Mouse (Mus musculus) spleen, adult 2 months (tissue): ENCODE measurements around the gene Gemin6. TPM values are rescaled to one million over a fixed set of nuclear protein-coding genes. Genes with fewer than 3 reads are reported as not detected.

Experiments used
- DNase-seq, 2 experiments: peaks; one replicate each; pipeline versions ENCODE4 v3.0.0 to v3.0.0-alpha.2; 2012 to 2021; ENCODE audit warnings: low spot score in 2 of 2, low read depth in 1 of 2
- H3K27ac ChIP-seq: fragments of 200-500 bp; 2 replicates; pipeline ENCODE4 v1.5.1; 2012; ENCODE audit warnings: low read length, inconsistent platforms; ENCODE audit not compliant: insufficient read depth
- H3K27me3 ChIP-seq: fragments of 200-500 bp; 2 replicates; pipeline ENCODE4 v1.6.1; 2012; ENCODE audit warnings: mild to moderate bottlenecking, moderate library complexity, low read length, inconsistent platforms; ENCODE audit not compliant: control insufficient read depth, insufficient read depth
- H3K36me3 ChIP-seq: fragments of 200-500 bp; 2 replicates; pipeline ENCODE4 v1.6.1; 2012; ENCODE audit warnings: mild to moderate bottlenecking, low read length, inconsistent platforms; ENCODE audit not compliant: control insufficient read depth, insufficient read depth
- H3K4me1 ChIP-seq: fragments of 200-500 bp; 2 replicates; pipeline ENCODE4 v1.6.1; 2011; ENCODE audit warnings: inconsistent platforms; ENCODE audit not compliant: control insufficient read depth, insufficient read depth, insufficient read length
- H3K4me3 ChIP-seq: fragments of 200-500 bp; 2 replicates; pipeline ENCODE4 v1.5.1; 2011; ENCODE audit warnings: mild to moderate bottlenecking, inconsistent platforms; ENCODE audit not compliant: insufficient read depth, insufficient read length; ENCODE audit errors: extremely low read depth
- CTCF ChIP-seq: fragments of 200-500 bp; IDR thresholded peaks from 2 replicates; pipeline ENCODE4 v1.5.1; 2011; ENCODE audit warnings: mild to moderate bottlenecking, inconsistent platforms; ENCODE audit not compliant: insufficient read depth, insufficient read length, insufficient replicate concordance; ENCODE audit errors: extremely low read depth
- POLR2A ChIP-seq: fragments of 200-500 bp; IDR thresholded peaks from 2 replicates; pipeline ENCODE4 v1.6.1; 2011; ENCODE audit warnings: low read depth, low read length, inconsistent platforms
- WGBS: fragments of 180-500 bp; shearing (Covaris S2); methylation state at CpG from one replicate; pipeline ENCODE4 v1.1.7; 2018; 5-methylcytosine and 5-hydroxymethylcytosine counted together
- polyA plus RNA-seq: library from polyadenylated mRNA; depleted of rRNA; stranded (reverse); fragments of >200 nt; gene quantifications from 2 replicates; pipeline ENCODE4 v1.2.3, GENCODE M21; 2012

The Gemin6 gene
- polyA plus RNA-seq, 1 experiment: 1.4 TPM

- TF ChIP-seq CTCF: no peak
- no peak for TF ChIP-seq POLR2A
- H3K27me3 ChIP-seq: no peaks in the 10 kb centered on the region
- WGBS: 72% methylated on average over 7 of the region's 7 CpGs
- no peaks in the 10 kb centered on the region for H3K4me1 ChIP-seq
- no peak overlapping the region for H3K27ac ChIP-seq
- DNase-seq: no peak
- H3K4me3 ChIP-seq: no peak overlapping the region
- peaks cover 8% of the 10 kb centered on the region for H3K36me3 ChIP-seq
Measured at GRCm38 (mm10) chr17:80234376-80234775, 10.1 kb downstream of the Gemin6 start.

GRCm38 (mm10) chr17:80235477-80235876 lies 11.2 kb downstream of the Gemin6 start:
- Histone ChIP-seq H3K4me3 (no peak overlapping the region), H3K27me3 (no peaks in the 10 kb centered on the region), H3K36me3 (peaks cover 11% of the 10 kb centered on the region), H3K27ac (no peak overlapping the region), H3K4me1 (no peaks in the 10 kb centered on the region)
- TF ChIP-seq POLR2A (no peak), CTCF (no peak)
- WGBS: 84% methylated on average over 3 of the region's 3 CpGs
- no peak for DNase-seq

GRCm38 (mm10) chr17:80236805-80237204 lies 12.6 kb downstream of the Gemin6 start:
- DNase-seq: peak; percentile 34 to 60
- Histone ChIP-seq H3K4me3 (no peak overlapping the region), H3K4me1 (no peaks in the 10 kb centered on the region), H3K36me3 (peaks cover 17% of the 10 kb centered on the region), H3K27me3 (no peaks in the 10 kb centered on the region), H3K27ac (no peak overlapping the region)
- no peak for TF ChIP-seq CTCF
- no peak for TF ChIP-seq POLR2A
- 47% methylated on average over 3 of the region's 3 CpGs for WGBS

- no peak for TF ChIP-seq POLR2A
- no peaks in the 10 kb centered on the region for H3K27me3 ChIP-seq
- WGBS: 46% methylated on average over 5 of the region's 5 CpGs
- DNase-seq: no peak
- H3K4me3 ChIP-seq: no peak overlapping the region
- H3K36me3 ChIP-seq: peaks cover 18% of the 10 kb centered on the region
- H3K4me1 ChIP-seq: no peaks in the 10 kb centered on the region
- H3K27ac ChIP-seq: no peak overlapping the region
Measured at GRCm38 (mm10) chr17:80237475-80237874, 13.2 kb downstream of the Gemin6 start.

- WGBS: 91% methylated on average over 9 of the region's 9 CpGs
- H3K36me3 ChIP-seq: peaks cover 27% of the 10 kb centered on the region
Measured at GRCm38 (mm10) chr17:80241594-80241993, 17.4 kb downstream of the Gemin6 start.

GRCm38 (mm10) chr17:80243116-80243515 lies 18.9 kb downstream of the Gemin6 start:
- TF ChIP-seq POLR2A (no peak), CTCF (no peak)
- WGBS: 91% methylated on average over 13 of the region's 13 CpGs
- Histone ChIP-seq H3K4me3 (no peak overlapping the region), H3K4me1 (no peaks in the 10 kb centered on the region), H3K27ac (no peak overlapping the region), H3K27me3 (no peaks in the 10 kb centered on the region), H3K36me3 (peaks cover 31% of the 10 kb centered on the region)
- DNase-seq: no peak

More at GRCm38 (mm10) chr17:80241594-80241993, 17.4 kb downstream of the Gemin6 start:
- Histone ChIP-seq H3K4me3 (no peak overlapping the region), H3K4me1 (no peaks in the 10 kb centered on the region), H3K27ac (no peak overlapping the region), H3K27me3 (no peaks in the 10 kb centered on the region)
- no peak for TF ChIP-seq CTCF
- no peak for DNase-seq

GRCm38 (mm10) chr17:80252757-80253525 lies 28.7 kb downstream of the Gemin6 start:
- peak overlapping the region; percentile 36; the same call in 1 of the 2 replicates for H3K27ac ChIP-seq
- peaks cover 4% of the 10 kb centered on the region; the same call in 1 of the 2 replicates for H3K4me1 ChIP-seq
- TF ChIP-seq CTCF (no peak), POLR2A (no peak)
- H3K4me3 ChIP-seq: no peak overlapping the region
- H3K27me3 ChIP-seq: no peaks in the 10 kb centered on the region
- no peak for DNase-seq
- WGBS: 36% methylated on average over 13 of the region's 13 CpGs
- H3K36me3 ChIP-seq: peaks cover 39% of the 10 kb centered on the region
